Mouse (Mus musculus) layer of hippocampus, postnatal 10 days (tissue): ENCODE data around the gene Tmem151a. TPM values are rescaled to one million over a fixed set of nuclear protein-coding genes. Genes with fewer than 3 reads are reported as not detected.

Experiments
- DNase-seq, 2 experiments: peaks; one replicate each; pipeline ENCODE4 v3.0.0; 2021; ENCODE audit warnings: low spot score in 2 of 2
- total RNA-seq, 2 experiments: library from RNA; stranded (reverse); gene quantifications; 2 replicates each; pipeline ENCODE4 v1.2.3; 2021

The Tmem151a gene
- total RNA-seq, 2 experiments from 2014 or later = 96.6 to 98.0 TPM

DNA sequence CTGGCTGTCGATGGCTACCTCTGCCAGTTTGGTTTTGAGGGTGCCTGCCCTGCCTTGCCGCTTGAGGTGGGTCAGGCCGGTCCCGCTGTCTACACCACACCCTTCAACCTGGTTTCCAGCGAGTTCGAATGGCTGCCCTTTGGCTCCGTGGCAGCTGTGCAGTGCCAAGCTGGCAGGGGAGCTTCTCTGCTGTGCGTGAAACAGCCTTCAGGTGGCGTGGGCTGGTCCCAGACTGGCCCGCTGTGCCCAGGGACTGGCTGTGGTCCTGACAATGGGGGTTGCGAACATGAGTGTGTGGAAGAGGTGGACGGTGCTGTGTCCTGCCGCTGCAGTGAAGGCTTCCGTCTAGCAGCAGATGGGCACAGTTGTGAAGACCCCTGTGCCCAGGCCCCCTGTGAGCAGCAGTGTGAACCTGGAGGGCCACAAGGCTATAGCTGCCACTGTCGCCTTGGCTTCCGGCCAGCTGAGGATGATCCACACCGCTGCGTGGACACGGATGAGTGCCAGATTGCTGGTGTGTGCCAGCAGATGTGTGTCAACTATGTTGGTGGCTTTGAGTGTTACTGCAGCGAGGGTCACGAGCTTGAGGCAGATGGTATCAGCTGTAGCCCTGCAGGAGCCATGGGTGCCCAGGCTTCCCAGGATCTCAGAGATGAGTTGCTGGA, 16.6 kb downstream of the Tmem151a start:
- no peak for DNase-seq

DNA sequence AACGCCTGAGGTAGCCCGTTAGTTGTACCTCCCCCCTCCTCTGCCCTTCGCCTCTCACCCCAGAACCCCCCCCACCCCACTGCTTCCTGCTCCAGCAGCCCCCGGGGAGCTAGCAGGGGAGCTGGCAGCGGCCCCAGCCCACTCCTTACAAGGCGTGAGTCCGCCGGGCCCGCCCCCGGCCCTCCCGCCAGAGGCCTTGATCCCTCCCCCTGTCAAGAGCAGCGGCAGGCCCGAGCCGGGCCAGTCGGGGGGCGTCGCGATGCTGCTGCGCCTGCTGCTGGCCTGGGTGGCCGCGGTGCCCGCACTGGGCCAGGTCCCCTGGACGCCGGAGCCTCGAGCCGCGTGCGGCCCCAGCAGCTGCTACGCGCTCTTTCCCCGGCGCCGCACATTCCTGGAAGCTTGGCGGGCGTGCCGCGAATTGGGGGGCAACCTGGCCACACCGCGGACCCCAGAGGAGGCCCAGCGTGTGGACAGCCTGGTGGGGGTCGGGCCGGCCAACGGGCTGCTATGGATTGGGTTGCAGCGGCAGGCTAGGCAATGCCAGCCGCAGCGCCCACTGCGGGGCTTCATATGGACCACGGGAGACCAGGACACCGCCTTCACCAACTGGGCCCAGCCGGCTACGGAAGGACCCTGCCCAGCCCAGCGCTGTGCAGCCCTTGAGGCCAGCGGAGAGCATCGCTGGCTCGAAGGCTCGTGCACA, 17.3 kb downstream of the Tmem151a start, which contains the start of gene Cd248:
TSS of gene Cd248 (plus strand) at position 212 of the 703 bp plus-strand sequence.
- DNase-seq = no peak

DNA sequence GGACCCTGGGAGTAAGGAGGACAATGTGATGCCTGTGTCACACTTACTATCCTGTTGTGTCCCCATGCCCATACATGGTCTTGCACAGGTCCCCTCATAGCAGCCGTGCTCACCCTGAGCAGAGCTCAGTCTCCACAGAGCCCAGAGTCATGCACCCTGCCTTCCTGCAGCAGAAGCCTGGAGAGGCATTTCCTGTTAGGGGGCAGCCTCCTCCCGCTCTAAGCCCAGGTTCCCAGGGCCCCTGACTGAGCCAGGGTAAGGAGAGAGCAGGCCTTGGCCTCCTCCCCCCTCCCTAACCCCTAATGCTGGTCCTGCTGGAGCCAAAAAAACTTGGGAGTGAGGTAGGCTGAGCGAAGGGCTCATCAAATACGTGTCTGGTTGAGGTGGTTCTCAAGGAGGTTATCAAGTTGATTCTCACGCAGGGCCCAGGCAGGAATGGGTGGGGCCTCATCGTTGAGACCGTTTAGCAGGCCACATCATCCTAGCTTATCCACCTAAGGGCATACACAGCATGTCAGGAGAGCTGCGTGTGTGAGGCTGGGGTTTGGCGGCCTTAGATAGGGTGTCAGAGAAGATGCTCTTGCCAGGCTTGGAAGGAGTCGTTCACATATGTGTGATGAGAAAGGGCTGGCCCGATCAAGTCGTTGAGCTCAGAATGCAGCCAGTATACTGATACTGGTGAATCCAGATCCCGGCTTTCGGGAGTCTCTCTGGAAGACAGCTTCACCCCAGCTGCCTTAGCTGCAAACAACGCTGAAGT, 18.1 kb downstream of the Tmem151a start:
- DNase-seq = no peak

DNA sequence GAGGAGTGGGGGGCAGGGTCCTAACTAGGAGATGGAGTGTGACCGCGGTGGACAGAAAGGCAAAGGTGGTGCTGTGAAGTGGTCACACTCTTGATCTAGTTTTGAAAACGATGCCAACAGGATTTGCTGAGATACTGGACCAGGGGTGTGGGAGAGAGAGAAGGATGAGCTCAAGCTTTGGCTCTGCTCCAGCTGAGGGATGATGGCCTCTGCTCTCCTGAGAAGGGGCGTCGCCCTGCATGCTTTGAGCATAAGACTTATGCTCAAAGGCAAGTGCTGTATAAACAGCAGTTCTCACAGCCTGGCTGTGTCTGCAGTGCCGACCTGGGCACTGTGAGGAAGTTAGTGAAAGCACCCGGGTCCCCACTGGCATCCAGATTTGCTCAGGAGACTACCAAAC, 20.2 kb downstream of the Tmem151a start:
- DNase-seq = no peak

DNA sequence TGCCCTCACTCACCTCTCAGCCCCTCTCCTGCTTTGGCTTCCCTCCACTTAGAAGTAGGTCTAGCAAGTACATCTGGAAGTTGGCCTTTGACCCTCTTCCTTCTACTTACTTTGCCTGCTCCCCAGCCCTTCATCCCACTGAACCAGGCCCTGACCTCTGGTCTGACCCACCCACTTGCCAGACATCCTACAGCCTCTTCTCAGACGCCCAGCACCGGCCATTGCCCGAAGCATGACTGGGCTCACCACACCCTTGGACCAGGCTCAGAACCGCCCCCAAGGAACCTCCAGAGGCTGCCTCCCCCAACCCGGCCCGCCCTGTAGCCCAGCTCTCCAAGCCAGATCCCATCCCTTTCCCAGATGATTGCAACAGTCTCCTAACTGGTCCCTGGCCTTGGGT, 22.9 kb downstream of the Tmem151a start:
- DNase-seq = no peak

DNA sequence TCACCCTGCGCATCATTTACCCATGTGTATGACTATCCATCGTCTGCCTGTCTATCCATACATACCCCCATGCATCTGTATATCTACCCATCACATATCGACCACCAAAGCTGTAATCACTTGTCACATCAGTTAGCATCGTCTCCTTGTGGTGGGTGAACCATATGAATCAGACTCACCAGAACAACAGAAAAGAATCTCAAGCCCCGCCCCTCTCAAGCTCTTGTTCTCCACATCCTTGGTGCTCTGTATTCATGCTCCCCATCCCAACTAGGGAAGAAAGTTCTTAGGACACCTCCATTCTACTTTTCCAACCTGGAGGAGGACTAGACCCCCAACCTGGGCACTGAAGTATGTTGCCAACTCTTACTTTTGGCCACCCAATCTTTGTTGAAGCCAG, 23.3 kb downstream of the Tmem151a start:
- DNase-seq = no peak

DNA sequence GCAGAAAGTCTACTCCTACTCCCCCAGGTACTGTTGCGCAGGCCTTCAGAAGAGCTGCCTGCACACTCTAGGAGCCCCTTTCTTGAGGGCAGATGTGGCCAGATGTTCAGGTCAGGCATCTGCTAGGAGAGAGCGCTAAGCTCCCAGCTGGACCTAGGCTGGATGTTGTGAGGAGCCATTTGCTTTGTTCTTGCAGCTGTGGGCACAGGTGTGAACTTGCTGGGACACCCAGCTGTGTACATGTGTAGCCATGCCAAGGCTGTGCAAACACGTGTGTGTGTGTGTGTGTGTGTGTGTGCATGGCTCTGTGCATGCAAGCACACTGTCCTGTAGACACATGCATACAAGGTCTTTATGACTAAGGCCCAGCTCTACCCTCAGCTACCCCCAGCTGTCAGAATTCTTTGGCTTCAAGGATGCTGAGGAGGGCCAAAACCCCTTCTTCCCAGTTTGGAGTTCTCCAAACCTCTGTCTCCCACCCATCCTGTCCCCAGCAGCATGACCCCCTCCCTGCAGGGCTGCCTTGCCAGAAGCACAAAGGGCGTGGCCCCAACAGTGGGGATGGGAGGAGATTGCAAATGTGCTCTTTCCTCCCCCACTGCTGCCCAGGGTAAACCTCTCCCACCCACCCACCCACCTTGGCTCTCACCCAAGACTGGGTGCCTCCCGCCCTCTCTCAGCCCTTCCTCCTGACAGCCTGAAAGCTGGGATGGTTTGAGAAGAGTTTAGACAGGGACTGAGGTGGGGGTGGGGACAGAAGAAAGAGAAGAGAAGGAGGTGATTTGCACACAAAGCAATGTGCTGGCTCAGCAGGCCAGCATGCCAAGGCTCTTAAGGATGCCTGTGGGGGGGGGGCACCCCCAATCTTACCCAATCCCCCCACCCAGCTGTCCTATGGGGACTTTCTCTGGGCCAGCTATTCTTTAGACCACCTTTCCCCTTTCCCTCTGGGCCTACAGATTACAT, 24.7 kb downstream of the Tmem151a start:
- no peak for DNase-seq

DNA sequence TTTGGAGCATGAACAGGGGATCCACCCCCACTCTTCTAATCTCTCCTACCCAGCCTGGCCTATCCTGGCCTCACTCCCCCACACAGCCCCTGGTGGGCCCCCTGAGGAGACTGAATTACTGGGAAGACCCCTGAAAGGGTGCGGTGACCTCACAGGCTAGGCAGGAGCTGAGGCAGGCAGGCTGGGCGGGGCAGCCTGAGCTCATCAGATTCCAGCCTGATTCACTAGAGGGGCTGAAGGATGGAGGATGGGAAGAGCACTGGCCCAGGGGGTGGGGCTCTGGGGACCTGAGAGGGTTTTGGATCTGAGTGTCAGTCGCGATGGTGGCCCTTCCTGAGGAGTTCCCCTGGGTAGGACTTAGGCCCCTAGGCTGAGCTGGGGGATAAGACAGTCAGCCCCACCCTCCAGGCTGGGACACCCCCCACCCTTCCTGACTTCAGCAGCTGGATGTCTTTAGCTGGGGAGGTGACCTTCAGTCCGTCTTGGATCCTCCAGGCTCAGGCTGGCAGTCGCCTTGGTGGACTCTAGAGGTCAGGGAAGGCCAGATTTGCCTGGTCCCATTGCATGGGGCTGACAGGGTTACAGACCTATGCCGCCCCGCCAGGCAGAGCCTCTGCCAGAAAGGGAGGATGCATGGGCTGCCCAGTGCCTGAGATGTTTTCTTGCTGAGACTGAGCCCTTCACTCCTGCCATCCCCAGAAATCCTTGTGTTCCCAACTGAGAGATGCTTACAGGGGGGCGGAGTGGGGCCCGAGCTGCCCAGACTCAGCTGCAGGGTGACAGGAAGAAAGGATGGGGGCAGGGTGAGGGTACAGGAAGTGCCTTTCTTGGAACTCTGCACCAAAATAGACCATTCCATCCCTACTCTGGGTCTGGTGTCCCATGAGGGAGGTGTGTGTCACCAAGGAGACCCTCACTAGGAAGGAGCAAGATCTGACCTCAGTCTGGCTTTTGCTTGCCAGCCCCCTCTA, 26.2 kb downstream of the Tmem151a start:
- no peak for DNase-seq

DNA sequence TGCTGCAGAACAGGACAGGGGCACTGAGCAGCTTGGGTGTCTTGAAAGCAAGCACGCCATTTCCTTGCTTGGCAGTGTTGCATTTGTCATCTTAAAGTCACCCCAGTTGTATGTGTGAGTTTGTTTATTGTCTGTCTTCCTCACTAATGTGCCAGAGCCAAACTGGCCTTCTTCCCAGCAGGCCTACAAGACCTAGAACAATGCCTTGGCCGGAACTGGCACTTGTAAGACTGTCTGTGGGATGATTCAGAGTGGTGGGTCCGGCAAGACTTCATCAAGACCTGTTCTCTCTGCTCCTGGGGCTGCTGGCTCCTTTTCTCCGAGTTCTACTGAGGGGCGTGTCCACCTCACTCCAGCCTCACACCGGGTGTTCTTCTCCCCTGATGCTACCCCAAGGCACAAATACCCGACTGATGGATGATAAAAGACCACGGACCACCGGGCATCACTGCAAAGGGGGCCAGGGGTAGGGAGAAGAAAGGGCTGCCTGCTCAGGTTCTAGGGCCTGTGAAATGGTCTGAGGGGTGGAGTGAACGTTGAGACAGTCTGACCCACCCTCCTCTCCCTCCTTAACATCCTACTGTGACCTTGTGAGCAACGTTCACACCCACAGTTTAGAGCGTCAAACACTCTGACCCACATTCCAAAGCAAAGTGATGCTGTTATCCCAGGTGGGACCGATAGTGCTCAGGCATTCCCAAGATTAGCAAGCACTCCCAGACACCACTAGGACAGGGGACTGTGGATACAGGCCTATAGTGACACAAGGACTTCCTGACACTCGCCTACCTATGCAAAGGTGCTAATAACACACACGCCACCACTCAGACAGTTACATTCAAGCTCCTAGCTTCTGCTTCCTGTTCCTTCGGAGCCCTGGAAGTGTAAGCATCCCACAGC, 27.2 kb downstream of the Tmem151a start:
- DNase-seq = no peak

DNA sequence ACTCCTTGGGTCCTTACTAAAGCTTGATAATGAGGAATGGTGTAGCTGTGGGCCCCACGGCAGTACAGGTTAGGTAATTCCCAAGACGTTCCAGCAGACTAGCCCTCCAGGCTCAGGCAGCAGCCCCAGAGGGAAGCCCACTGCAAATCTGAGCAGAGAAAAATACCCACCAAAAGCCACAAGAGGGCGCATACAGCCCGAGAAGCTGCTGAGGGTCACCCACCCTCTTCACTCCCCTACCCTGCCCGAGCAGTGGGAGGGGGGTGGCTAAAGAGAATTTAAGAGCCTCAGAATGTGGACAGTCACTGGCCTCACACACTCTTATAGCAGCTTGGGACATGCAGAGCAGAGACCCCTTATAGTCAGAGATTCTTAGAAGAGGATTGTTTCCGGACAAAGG, 29.1 kb downstream of the Tmem151a start:
- DNase-seq = peak; percentile 62 to 68

DNA sequence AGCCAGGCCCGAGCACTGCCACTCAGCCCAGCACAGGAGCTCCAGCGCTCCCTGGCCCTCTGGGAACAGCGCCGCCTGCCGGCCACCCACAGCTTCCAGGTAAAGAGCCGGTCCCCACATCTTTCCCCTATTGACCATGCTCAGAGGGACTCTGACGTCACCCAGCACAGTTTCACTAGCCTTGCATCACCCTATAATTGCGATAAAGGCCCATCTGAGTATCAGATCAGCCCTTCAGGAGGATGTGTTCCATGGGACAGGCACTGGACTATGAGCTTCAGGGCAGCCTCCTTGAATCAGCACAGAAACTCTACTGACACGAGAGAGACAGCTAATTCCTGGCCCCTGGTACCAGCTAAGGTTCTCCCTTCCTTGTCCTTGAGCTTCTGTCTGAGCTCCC, 31.4 kb downstream of the Tmem151a start:
- DNase-seq = peak in 1 of 2 experiments; percentile 61

DNA sequence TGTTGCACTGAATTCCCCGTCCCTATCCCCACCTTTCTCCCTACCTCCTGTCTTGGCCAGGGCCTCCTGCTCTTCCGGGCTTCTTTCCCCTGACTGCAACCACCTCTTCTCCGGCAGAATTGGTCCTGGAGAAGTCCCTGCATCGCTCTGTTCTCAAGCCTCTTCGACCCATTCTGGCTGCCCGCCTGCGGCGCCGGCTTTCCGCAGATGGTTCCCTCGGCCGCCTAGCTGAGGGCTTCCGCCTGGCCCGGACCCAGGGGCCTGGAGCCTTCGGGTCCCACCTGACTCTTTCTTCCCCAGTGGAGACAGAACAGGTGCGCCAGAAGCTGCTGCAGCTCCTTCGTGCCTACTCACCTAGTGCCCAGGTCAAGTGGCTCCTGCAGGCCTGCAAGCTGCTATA, 32.5 kb downstream of the Tmem151a start:
- DNase-seq = no peak

DNA sequence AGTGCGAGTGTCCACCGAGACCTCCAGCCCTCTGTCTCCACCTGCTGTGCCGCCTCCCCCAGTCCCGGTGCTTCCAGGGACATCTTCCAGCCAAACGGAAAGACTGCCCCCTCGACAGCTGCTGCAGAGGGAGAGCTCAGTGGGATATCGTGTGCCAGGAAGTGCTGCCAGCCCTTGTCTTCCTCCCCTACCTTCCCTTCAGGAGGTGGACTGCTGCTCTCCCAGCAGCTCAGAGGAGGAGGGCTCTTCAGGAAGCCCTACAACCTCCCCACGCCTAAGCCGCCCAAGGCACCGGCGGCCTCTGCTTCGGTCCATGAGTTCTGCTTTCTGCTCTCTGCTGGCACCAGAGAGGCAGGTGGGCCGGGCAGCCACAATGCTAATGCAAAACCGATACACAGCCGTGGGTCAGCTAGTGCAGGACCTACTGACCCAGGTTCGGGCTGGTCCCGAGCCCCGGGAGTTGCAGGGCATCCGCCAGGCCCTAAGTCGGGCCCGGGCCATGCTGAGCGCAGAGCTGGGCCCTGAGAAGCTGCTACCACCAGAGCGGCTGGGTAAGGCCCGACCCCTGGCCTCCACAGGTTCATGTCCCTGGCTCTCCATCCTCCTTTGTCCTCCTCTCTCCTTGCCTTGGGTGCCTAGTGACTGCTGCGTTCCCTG, 33.0 kb downstream of the Tmem151a start:
- DNase-seq = no peak

DNA sequence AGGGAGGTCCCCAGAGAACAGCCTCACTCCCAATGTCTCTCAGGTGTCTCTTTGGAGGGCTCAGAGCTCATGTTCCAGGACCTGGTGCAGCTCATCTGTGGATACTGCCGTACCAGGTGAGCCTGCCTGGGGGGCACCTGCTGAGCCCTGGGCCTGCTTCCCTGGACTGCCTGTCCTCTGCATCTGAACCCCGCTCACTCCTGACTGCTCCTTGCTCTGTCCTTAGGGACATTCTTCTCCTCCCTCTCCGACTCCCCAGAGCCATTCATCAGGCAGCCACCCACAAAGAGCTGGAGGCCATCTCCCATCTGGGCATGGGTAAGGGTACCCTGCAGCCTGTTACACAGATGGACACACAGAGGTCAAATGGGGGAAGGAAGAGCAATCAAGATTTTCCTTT, 33.8 kb downstream of the Tmem151a start:
- no peak for DNase-seq

DNA sequence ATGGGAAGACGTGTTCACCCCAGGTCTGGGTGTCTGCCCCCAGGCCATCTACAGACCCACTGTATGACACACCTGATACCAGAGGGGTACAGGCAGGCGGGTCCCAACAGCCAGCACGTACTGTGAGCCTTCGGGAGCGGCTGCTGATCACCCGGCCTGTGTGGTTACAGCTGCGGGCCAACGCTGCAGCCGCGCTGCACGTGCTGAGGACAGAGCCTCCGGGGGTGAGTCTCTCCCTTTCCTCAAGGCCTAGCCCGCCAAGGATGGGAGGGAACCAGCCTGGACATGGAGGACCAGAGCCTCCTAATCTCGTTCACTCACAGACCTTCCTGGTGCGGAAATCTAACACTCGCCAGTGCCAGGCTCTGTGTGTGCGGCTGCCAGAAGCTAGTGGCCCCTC, 34.3 kb downstream of the Tmem151a start:
- no peak for DNase-seq

DNA sequence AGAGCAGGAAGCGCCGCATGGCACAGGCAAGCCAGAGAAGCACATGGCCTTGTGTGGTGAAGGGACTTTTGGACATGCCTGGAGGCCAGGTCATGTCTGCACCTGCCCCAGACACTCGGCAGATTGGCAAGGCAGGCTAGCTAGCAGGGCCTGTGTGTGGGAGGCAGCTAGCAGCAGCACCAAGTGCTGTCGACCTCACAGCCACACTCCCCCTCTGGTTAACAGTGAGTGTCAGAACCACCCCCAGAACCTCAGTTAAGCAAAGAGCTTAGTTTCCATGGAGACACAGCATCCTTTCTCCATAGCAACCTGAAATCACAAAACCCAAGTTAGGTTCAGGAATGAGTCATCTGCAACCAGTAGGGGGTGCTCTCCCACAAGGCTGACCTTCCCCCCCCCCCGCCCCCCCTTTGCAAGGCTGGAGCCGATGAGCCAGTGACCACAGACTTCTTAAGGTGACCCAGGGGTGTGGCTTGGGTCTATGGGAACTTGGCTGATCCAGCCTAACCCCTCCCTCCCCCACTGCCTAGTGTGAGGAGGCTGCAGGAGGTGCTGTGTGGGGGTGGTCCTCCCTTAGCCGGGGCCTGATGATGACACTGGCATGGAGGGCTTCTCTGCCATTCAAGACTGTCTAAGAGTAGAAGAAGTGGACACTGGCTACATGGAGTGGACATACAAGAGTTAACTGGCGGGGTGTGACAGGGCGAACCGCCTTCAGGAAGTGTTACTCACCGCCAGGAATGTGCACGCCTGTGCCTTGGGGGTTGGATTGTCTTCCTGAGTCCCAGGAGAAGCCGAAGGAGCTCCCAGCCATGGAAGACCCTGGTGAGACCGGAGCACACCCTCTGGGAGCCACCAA, 35.1 kb downstream of the Tmem151a start, which contains the start of gene Rin1:
TSS of gene Rin1 (plus strand) at position 435 of the 859 bp plus-strand sequence.
- peak in 1 of 2 experiments; percentile 53 for DNase-seq

DNA sequence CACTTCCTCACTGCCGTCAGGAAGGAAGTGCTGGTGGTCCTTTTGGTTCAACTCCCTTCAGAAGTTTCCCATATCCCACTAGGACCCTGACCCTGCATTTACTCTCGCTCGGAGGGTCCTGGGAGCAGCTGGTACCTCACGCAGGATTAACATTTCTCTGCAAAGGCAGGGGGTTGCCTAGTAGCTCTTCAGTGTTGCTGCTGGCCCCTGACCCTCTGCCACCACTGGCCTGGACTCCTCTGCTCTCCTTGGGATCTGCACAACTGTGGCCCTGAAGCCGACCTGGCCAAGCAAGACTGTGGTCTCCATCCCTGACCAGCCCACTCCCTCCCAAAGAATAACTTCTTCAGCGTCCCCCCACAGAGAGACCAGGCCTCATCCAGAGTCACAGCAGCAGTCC, 36.0 kb downstream of the Tmem151a start:
- no peak for DNase-seq
